Mouse (Mus musculus) myocyte (in vitro differentiated cells): Measurements from ENCODE around the gene Dnph1. TPM values are rescaled to one million over a fixed set of nuclear protein-coding genes. Genes with fewer than 3 reads are reported as not detected.

Source experiments
- H3K27me3 ChIP-seq: one replicate; pipeline ENCODE4 v1.6.1; 2011; ENCODE audit not compliant: control insufficient read depth, insufficient read depth, insufficient read length
- H3K36me3 ChIP-seq: one replicate; pipeline ENCODE4 v1.6.1; 2011; ENCODE audit not compliant: control insufficient read depth, insufficient read depth
- H3K4me2 ChIP-seq: one replicate; pipeline ENCODE4 v1.6.1; 2011; ENCODE audit warnings: low read depth, control low read depth
- H3K4me3 ChIP-seq: one replicate; pipeline ENCODE4 v1.5.1; 2011; ENCODE audit warnings: mild to moderate bottlenecking, control low read depth, moderate library complexity
- H3K79me2 ChIP-seq: one replicate; pipeline ENCODE4 v1.6.1; 2011; ENCODE audit not compliant: control insufficient read depth, insufficient read depth
- H3ac ChIP-seq: one replicate; pipeline ENCODE4 v1.6.1; 2011; ENCODE audit not compliant: control insufficient read depth, insufficient read length
- CEBPB ChIP-seq: IDR thresholded peaks from 2 replicates; pipeline ENCODE4 v1.6.1; 2011; ENCODE audit warnings: mild to moderate bottlenecking, moderate library complexity; ENCODE audit not compliant: poor library complexity, insufficient read depth, severe bottlenecking
- E2F4 ChIP-seq: IDR thresholded peaks from one replicate; pipeline ENCODE4 v1.6.1; 2011; ENCODE audit warnings: mild to moderate bottlenecking, control low read depth, moderate library complexity; ENCODE audit not compliant: insufficient read depth
- MAX ChIP-seq: IDR thresholded peaks from one replicate; pipeline ENCODE4 v1.6.1; 2011; ENCODE audit warnings: low read depth, mild to moderate bottlenecking, control low read depth
- MYOD1 ChIP-seq, 3 experiments: IDR thresholded peaks; one replicate each; pipeline ENCODE4 v1.6.1; 2011; ENCODE audit warnings: control low read depth in 2 of 3, low read depth in 2 of 3, mild to moderate bottlenecking in 2 of 3, moderate library complexity in 1 of 3; ENCODE audit not compliant: insufficient read length in 2 of 3, control insufficient read depth in 1 of 3
- MYOG ChIP-seq, 3 experiments: IDR thresholded peaks; one replicate each; pipeline ENCODE4 v1.6.1; 2011; ENCODE audit warnings: control low read depth in 2 of 3, low read depth in 2 of 3, mild to moderate bottlenecking in 2 of 3; ENCODE audit not compliant: insufficient read length in 2 of 3, control insufficient read depth in 1 of 3, insufficient read depth in 1 of 3
- POLR2A ChIP-seq: IDR thresholded peaks from one replicate; pipeline ENCODE4 v1.6.1; 2011; ENCODE audit warnings: low read depth, mild to moderate bottlenecking, control low read depth, moderate library complexity; ENCODE audit not compliant: insufficient read length
- POLR2AphosphoS2 ChIP-seq: IDR thresholded peaks from one replicate; pipeline ENCODE4 v1.6.1; 2011; ENCODE audit warnings: low read depth, control low read depth; ENCODE audit not compliant: insufficient read length
- REST ChIP-seq: IDR thresholded peaks from one replicate; pipeline ENCODE4 v1.6.1; 2011; ENCODE audit warnings: mild to moderate bottlenecking, control low read depth, moderate library complexity; ENCODE audit not compliant: insufficient read depth, insufficient read length
- SRF ChIP-seq: IDR thresholded peaks from one replicate; pipeline ENCODE4 v1.6.1; 2011; ENCODE audit warnings: low read depth; ENCODE audit not compliant: control insufficient read depth, insufficient read length
- TCF12 ChIP-seq: IDR thresholded peaks from one replicate; pipeline ENCODE4 v1.6.1; 2011; ENCODE audit warnings: mild to moderate bottlenecking, control low read depth; ENCODE audit not compliant: poor library complexity, insufficient read depth, severe bottlenecking
- TCF3 ChIP-seq: IDR thresholded peaks from one replicate; pipeline ENCODE4 v1.6.1; 2011; ENCODE audit warnings: low read depth, control low read depth; ENCODE audit not compliant: insufficient read length
- USF1 ChIP-seq: IDR thresholded peaks from one replicate; pipeline ENCODE4 v1.6.1; 2011; ENCODE audit warnings: low read depth, mild to moderate bottlenecking, control low read depth, moderate library complexity
- polyA plus RNA-seq: library from polyadenylated mRNA; unstranded; fragments of >200 nt; fragmentation: generic; extraction: Trizol; gene quantifications from one replicate; pipeline ENCODE4 v1.2.1, GENCODE M21; 2012; ENCODE audit warnings: missing spikeins

The Dnph1 gene
- polyA plus RNA-seq, 1 experiment = 22.6 TPM

GRCm38 (mm10) chr17:46505617-46506016 lies 9.1 kb downstream of the Dnph1 start:
- H3K4me2 ChIP-seq = no peak overlapping the region
- H3ac ChIP-seq = no peak overlapping the region
- TF ChIP-seq TCF3 = no peak
- no peak for TF ChIP-seq POLR2AphosphoS2
- no peak for TF ChIP-seq CEBPB
- no peak for TF ChIP-seq MAX
- no peak for TF ChIP-seq MYOD1 (IDR thresholded peaks at IDR 0.05; ENCODE audit: control insufficient read depth in 1 of 3, insufficient read length in 2 of 3, low read depth in 2 of 3)
- TF ChIP-seq USF1 = no peak
- TF ChIP-seq SRF = no peak
- TF ChIP-seq MYOG (IDR thresholded peaks at IDR 0.05; ENCODE audit: control insufficient read depth in 1 of 3, insufficient read depth in 1 of 3, insufficient read length in 2 of 3, low read depth in 2 of 3) = no peak
- TF ChIP-seq POLR2A = no peak
- no peak for TF ChIP-seq E2F4
- TF ChIP-seq REST = no peak
- H3K27me3 ChIP-seq = no peaks in the 10 kb centered on the region
- H3K36me3 ChIP-seq = no peaks in the 10 kb centered on the region
- no peaks in the 10 kb centered on the region for H3K79me2 ChIP-seq
- no peak overlapping the region for H3K4me3 ChIP-seq

DNA sequence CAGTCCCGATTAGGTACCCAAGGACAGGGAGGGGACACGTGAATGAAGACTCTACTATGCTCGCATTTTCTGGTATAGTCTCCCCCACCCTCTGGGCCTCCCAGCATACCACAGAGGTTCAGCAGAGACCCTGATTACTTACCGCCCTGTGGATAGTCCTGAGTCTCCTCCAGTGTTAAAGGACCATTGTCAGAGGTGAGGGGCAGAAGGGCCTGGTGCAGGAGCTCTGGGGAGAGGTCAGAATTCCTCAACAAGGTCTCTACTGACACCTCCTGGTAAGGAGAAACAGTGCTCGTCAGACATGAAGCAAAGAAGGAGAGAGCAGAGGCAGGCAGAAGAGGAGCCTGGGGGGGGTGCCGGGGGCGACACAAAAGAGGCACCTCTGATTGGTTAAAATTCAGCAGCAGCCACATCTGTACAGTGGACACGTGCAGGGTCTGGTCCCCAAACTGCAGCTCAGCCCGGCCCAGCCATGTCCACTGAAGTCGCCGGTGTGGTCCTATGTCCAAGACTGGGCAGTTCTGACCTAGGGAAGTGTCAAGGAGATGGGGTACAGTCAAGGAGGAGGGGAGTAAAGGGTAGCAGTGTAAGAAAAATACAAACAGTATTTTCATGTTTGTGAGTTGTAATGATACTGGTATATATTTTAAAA lies 14.7 kb downstream of the Dnph1 start:
- no peak overlapping the region for H3ac ChIP-seq
- H3K4me3 ChIP-seq = no peak overlapping the region
- no peaks in the 10 kb centered on the region for H3K27me3 ChIP-seq
- no peaks in the 10 kb centered on the region for H3K79me2 ChIP-seq
- TF ChIP-seq USF1 = no peak
- H3K36me3 ChIP-seq = no peaks in the 10 kb centered on the region
- H3K4me2 ChIP-seq = no peak overlapping the region

DNA sequence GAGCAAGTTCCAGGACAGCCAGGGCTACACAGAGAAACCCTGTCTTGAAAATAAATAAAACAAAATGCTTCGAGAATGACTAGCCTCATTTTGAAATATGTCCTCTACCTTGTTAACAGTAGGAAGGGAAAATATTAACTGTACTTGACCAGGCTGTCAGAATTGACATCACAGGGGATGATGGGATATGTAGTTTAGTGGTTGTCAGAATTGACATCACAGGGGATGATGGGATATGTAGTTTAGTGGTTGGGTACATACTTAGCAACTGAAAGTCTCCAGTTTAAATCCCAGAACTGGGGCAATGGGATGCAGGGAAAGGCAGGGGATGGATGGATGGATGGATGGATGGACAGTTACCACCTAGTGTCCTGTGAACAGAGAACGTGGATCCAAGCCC lies 16.8 kb downstream of the Dnph1 start:
- Histone ChIP-seq H3K79me2 (no peaks in the 10 kb centered on the region), H3K36me3 (no peaks in the 10 kb centered on the region), H3ac (no peak overlapping the region), H3K27me3 (no peaks in the 10 kb centered on the region), H3K4me2 (no peak overlapping the region), H3K4me3 (no peak overlapping the region)
- TF ChIP-seq SRF (no peak), POLR2A (no peak), REST (no peak), MYOD1 (IDR thresholded peaks at IDR 0.05; ENCODE audit: control insufficient read depth in 1 of 3, insufficient read length in 2 of 3, low read depth in 2 of 3) (no peak), MAX (no peak), POLR2AphosphoS2 (no peak), USF1 (no peak), CEBPB (no peak), MYOG (IDR thresholded peaks at IDR 0.05; ENCODE audit: control insufficient read depth in 1 of 3, insufficient read depth in 1 of 3, insufficient read length in 2 of 3, low read depth in 2 of 3) (no peak), E2F4 (no peak), TCF12 (no peak), TCF3 (no peak)

DNA sequence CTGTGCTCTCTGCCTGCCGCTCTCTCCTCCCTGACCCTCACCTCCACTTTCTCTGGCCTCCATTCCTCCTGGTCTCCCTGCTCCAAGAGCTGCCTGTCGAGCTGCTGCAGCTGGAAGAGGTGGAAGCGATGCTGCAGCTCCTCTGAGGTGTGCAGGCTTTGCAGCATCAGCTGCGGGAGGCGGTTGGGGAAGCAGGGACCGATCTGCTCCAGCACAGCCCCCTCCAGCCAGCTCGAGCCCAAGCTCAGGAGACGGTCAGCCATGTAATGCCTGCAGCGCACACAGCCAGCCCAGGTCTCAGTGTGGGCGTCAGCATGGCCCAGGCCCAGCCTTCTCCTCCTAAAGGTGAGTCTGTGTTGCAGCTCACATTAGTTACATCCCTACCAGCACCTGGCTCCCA lies 23.5 kb downstream of the Dnph1 start:
- TF ChIP-seq MYOD1 (IDR thresholded peaks at IDR 0.05; ENCODE audit: control insufficient read depth in 1 of 3, insufficient read length in 2 of 3, low read depth in 2 of 3) (no peak), POLR2A (no peak), POLR2AphosphoS2 (no peak), TCF3 (no peak), MYOG (IDR thresholded peaks at IDR 0.05; ENCODE audit: control insufficient read depth in 1 of 3, insufficient read depth in 1 of 3, insufficient read length in 2 of 3, low read depth in 2 of 3) (no peak), TCF12 (no peak), E2F4 (no peak), SRF (no peak)
- Histone ChIP-seq H3K4me3 (no peak overlapping the region), H3K27me3 (peaks cover 45% of the 10 kb centered on the region), H3K79me2 (no peaks in the 10 kb centered on the region), H3ac (no peak overlapping the region), H3K4me2 (no peak overlapping the region), H3K36me3 (no peaks in the 10 kb centered on the region)

GRCm38 (mm10) chr17:46520385-46520979 lies 24.0 kb downstream of the Dnph1 start:
- no peak overlapping the region for H3K4me3 ChIP-seq
- peaks cover 45% of the 10 kb centered on the region for H3K27me3 ChIP-seq
- no peak overlapping the region for H3K4me2 ChIP-seq
- no peaks in the 10 kb centered on the region for H3K79me2 ChIP-seq
- H3K36me3 ChIP-seq = no peaks in the 10 kb centered on the region
- TF ChIP-seq TCF12 (no peak), MYOD1 (IDR thresholded peaks at IDR 0.05; ENCODE audit: control insufficient read depth in 1 of 3, insufficient read length in 2 of 3, low read depth in 2 of 3) (peak in 1 of 3 experiments; percentile 5), POLR2A (no peak), MYOG (IDR thresholded peaks at IDR 0.05; ENCODE audit: control insufficient read depth in 1 of 3, insufficient read depth in 1 of 3, insufficient read length in 2 of 3, low read depth in 2 of 3) (peak in 1 of 3 experiments; percentile 17)
- H3ac ChIP-seq = no peak overlapping the region
